Mouse (Mus musculus) liver, embryonic 12.5 days (tissue): ENCODE data around the gene Gpr62. TPM values are rescaled to one million over a fixed set of nuclear protein-coding genes. Genes with fewer than 3 reads are reported as not detected.
A peak's percentile ranks its signal among the peaks of the same experiment; 100 is the strongest.
"Not testable (repeated sequence)": the region's sequence is repeated elsewhere in the genome, so short reads cannot be mapped to it uniquely, and the experiment has no call there.

Source experiments
- ATAC-seq: fragments of 200-750 bp; cut with Nextera tagmentation; 2 replicates; pipeline ENCODE4 v1.8.0; 2017; ENCODE audit warnings: moderate number of reproducible peaks, mild to moderate bottlenecking, moderate library complexity
- H3K27ac ChIP-seq: fragments of 300-500 bp; sonication (generic); 2 replicates; pipeline ENCODE4 v1.5.1; 2016; ENCODE audit warnings: mild to moderate bottlenecking
- H3K27me3 ChIP-seq: fragments of 300-500 bp; sonication (generic); replicated peaks from 2 replicates; pipeline ENCODE4 v1.6.1; 2016; ENCODE audit warnings: mild to moderate bottlenecking, moderate library complexity
- H3K36me3 ChIP-seq: fragments of 300-500 bp; sonication (generic); 2 replicates; pipeline ENCODE4 v1.6.1; 2016; ENCODE audit warnings: mild to moderate bottlenecking, moderate library complexity
- H3K4me1 ChIP-seq: fragments of 300-500 bp; sonication (generic); 2 replicates; pipeline ENCODE4 v1.6.1; 2016
- H3K4me2 ChIP-seq: fragments of 300-500 bp; sonication (generic); 2 replicates; pipeline ENCODE4 v1.6.1; 2016; ENCODE audit warnings: mild to moderate bottlenecking, moderate library complexity
- H3K4me3 ChIP-seq: fragments of 300-500 bp; sonication (generic); 2 replicates; pipeline ENCODE4 v1.5.1; 2016; ENCODE audit warnings: mild to moderate bottlenecking, moderate library complexity
- H3K9ac ChIP-seq: fragments of 300-500 bp; sonication (generic); 2 replicates; pipeline ENCODE4 v1.6.1; 2016; ENCODE audit warnings: mild to moderate bottlenecking, moderate library complexity
- H3K9me3 ChIP-seq: fragments of 300-500 bp; sonication (generic); replicated peaks from 2 replicates; pipeline ENCODE4 v1.6.1; 2016; ENCODE audit warnings: mild to moderate bottlenecking, moderate library complexity
- WGBS: fragments of 180-500 bp; shearing (Covaris S2); methylation state at CpG from one replicate; pipeline ENCODE4 v1.1.7; 2016; ENCODE audit not compliant: insufficient replicate concordance; 5-methylcytosine and 5-hydroxymethylcytosine counted together
- polyA plus RNA-seq: library from polyadenylated mRNA; unstranded; fragments of >200 nt; fragmentation: Nextera tagmentation; extraction: Ambion mirVana; gene quantifications from 2 replicates; pipeline ENCODE4 v1.2.1, GENCODE M21; 2016

Gene Gpr62
- 0.10 and 0.19 TPM in 2 replicates for polyA plus RNA-seq

GRCm38 (mm10) chr9:106465571-106466200 is at the start of gene Gpr62:
Gene Gpr62, minus strand, starts transcription at chr9:106465938.
- peak within 1 kb of the TSS; percentile 58 for H3K4me3 ChIP-seq
- H3K4me1 ChIP-seq: peaks cover 15% of the 10 kb centered on the region
- H3K27me3 ChIP-seq: peaks cover 50% of the 10 kb centered on the region
- no peak within 1 kb of the TSS for H3K27ac ChIP-seq
- H3K36me3 ChIP-seq: peaks cover 26% of the 10 kb centered on the region
- H3K4me2 ChIP-seq: peak within 1 kb of the TSS; percentile 80
- peak within 1 kb of the TSS; percentile 41 for H3K9ac ChIP-seq
- ATAC-seq: no peak
- WGBS: 49% methylated on average over 26 of the region's 26 CpGs
- no peaks in the 10 kb centered on the region for H3K9me3 ChIP-seq

GRCm38 (mm10) chr9:106514273-106514672 is 48.5 kb upstream of the Gpr62 start, which contains the start of gene Iqcf5:
Gene Iqcf5, plus strand, starts transcription at chr9:106514573.
- Histone ChIP-seq H3K4me2 (no peak within 1 kb of the TSS), H3K9ac (no peak within 1 kb of the TSS), H3K36me3 (no peaks in the 10 kb centered on the region), H3K4me3 (no peak within 1 kb of the TSS), H3K4me1 (no peaks in the 10 kb centered on the region), H3K27me3 (no peaks in the 10 kb centered on the region), H3K27ac (no peak within 1 kb of the TSS), H3K9me3 (no peaks in the 10 kb centered on the region)
- ATAC-seq: no peak
- WGBS: 73% methylated on average over 4 of the region's 4 CpGs

- Histone ChIP-seq H3K4me1 (no peaks in the 10 kb centered on the region), H3K36me3 (no peaks in the 10 kb centered on the region), H3K4me2 (no peak overlapping the region), H3K9me3 (no peaks in the 10 kb centered on the region), H3K27ac (no peak overlapping the region), H3K9ac (no peak overlapping the region), H3K27me3 (no peaks in the 10 kb centered on the region), H3K4me3 (no peak overlapping the region)
- ATAC-seq: no peak
- WGBS: 66% methylated on average over 6 of the region's 6 CpGs
Measured at GRCm38 (mm10) chr9:106513566-106513965, 47.8 kb upstream of the Gpr62 start.

- Histone ChIP-seq H3K27me3 (no peaks in the 10 kb centered on the region), H3K27ac (no peak overlapping the region), H3K9ac (no peak overlapping the region), H3K36me3 (no peaks in the 10 kb centered on the region), H3K4me3 (no peak overlapping the region), H3K4me1 (no peaks in the 10 kb centered on the region), H3K9me3 (no peaks in the 10 kb centered on the region), H3K4me2 (no peak overlapping the region)
- 48% methylated on average over 13 of the region's 13 CpGs for WGBS
- no peak for ATAC-seq
Measured at GRCm38 (mm10) chr9:106512729-106513450, 47.2 kb upstream of the Gpr62 start.

GRCm38 (mm10) chr9:106509356-106509755 is 43.6 kb upstream of the Gpr62 start:
- 80% methylated on average over 10 of the region's 10 CpGs for WGBS
- Histone ChIP-seq H3K36me3 (no peaks in the 10 kb centered on the region), H3K9ac (no peak overlapping the region), H3K4me2 (no peak overlapping the region), H3K9me3 (no peaks in the 10 kb centered on the region), H3K27me3 (no peaks in the 10 kb centered on the region), H3K4me1 (no peaks in the 10 kb centered on the region), H3K27ac (no peak overlapping the region), H3K4me3 (no peak overlapping the region)
- ATAC-seq: no peak

GRCm38 (mm10) chr9:106504246-106504645 is 38.5 kb upstream of the Gpr62 start:
- no peaks in the 10 kb centered on the region for H3K27me3 ChIP-seq
- ATAC-seq: no peak
- H3K4me1 ChIP-seq: no peaks in the 10 kb centered on the region
- H3K36me3 ChIP-seq: no peaks in the 10 kb centered on the region
- no peak overlapping the region for H3K4me2 ChIP-seq
- no peak overlapping the region for H3K9ac ChIP-seq
- H3K9me3 ChIP-seq: no peaks in the 10 kb centered on the region
- 68% methylated on average over 6 of the region's 6 CpGs for WGBS
- no peak overlapping the region for H3K27ac ChIP-seq
- no peak overlapping the region for H3K4me3 ChIP-seq

- Histone ChIP-seq H3K9me3 (no peaks in the 10 kb centered on the region), H3K4me1 (no peaks in the 10 kb centered on the region), H3K27me3 (no peaks in the 10 kb centered on the region), H3K4me3 (no peak overlapping the region), H3K27ac (no peak overlapping the region), H3K36me3 (no peaks in the 10 kb centered on the region), H3K4me2 (no peak overlapping the region), H3K9ac (no peak overlapping the region)
- 80% methylated on average over 22 of the region's 22 CpGs for WGBS
- ATAC-seq: no peak
Measured at GRCm38 (mm10) chr9:106501846-106502245, 36.1 kb upstream of the Gpr62 start.

- no peaks in the 10 kb centered on the region for H3K36me3 ChIP-seq
- 84% methylated on average over 6 of the region's 6 CpGs for WGBS
- H3K9me3 ChIP-seq: no peaks in the 10 kb centered on the region
- H3K9ac ChIP-seq: no peak within 1 kb of the TSS
- H3K27me3 ChIP-seq: no peaks in the 10 kb centered on the region
- H3K4me3 ChIP-seq: no peak within 1 kb of the TSS
- no peak within 1 kb of the TSS for H3K27ac ChIP-seq
- no peak for ATAC-seq
- no peak within 1 kb of the TSS for H3K4me2 ChIP-seq
- H3K4me1 ChIP-seq: no peaks in the 10 kb centered on the region
Measured at GRCm38 (mm10) chr9:106499667-106500066, 33.9 kb upstream of the Gpr62 start, which contains the start of gene Iqcf1. Gene Iqcf1, plus strand, starts transcription at chr9:106499967.

- H3K9ac ChIP-seq, H3K4me3 ChIP-seq, H3K9me3 ChIP-seq, H3K4me1 ChIP-seq, H3K27ac ChIP-seq, H3K4me2 ChIP-seq, ATAC-seq, H3K27me3 ChIP-seq: not testable (repeated sequence)
- 76% methylated on average over 6 of the region's 6 CpGs for WGBS
- peaks cover 37% of the 10 kb centered on the region for H3K36me3 ChIP-seq
Measured at GRCm38 (mm10) chr9:106487602-106488001, 21.9 kb upstream of the Gpr62 start.

GRCm38 (mm10) chr9:106485076-106485475 is 19.3 kb upstream of the Gpr62 start:
- Histone ChIP-seq H3K4me3 (no peak overlapping the region), H3K36me3 (peaks cover 62% of the 10 kb centered on the region), H3K27ac (no peak overlapping the region), H3K27me3 (no peaks in the 10 kb centered on the region), H3K9me3 (no peaks in the 10 kb centered on the region), H3K9ac (no peak overlapping the region), H3K4me2 (no peak overlapping the region), H3K4me1 (no peaks in the 10 kb centered on the region)
- ATAC-seq: no peak
- WGBS: 74% methylated on average over 10 of the region's 10 CpGs

GRCm38 (mm10) chr9:106483606-106484005 is 17.9 kb upstream of the Gpr62 start:
- 85% methylated on average over 17 of the region's 17 CpGs for WGBS
- no peak for ATAC-seq

GRCm38 (mm10) chr9:106483136-106483535 is 17.4 kb upstream of the Gpr62 start:
- H3K27ac ChIP-seq: no peak overlapping the region
- peaks cover 6% of the 10 kb centered on the region for H3K4me1 ChIP-seq
- 91% methylated on average over 10 of the region's 10 CpGs for WGBS
- no peak overlapping the region for H3K4me2 ChIP-seq
- ATAC-seq: no peak
- H3K36me3 ChIP-seq: peaks cover 76% of the 10 kb centered on the region
- no peaks in the 10 kb centered on the region for H3K9me3 ChIP-seq
- no peaks in the 10 kb centered on the region for H3K27me3 ChIP-seq
- H3K4me3 ChIP-seq: no peak overlapping the region
- no peak overlapping the region for H3K9ac ChIP-seq

More at GRCm38 (mm10) chr9:106483606-106484005, 17.9 kb upstream of the Gpr62 start:
- no peaks in the 10 kb centered on the region for H3K9me3 ChIP-seq
- H3K4me3 ChIP-seq: no peak overlapping the region
- no peak overlapping the region for H3K4me2 ChIP-seq
- H3K9ac ChIP-seq: no peak overlapping the region
- H3K36me3 ChIP-seq: peaks cover 76% of the 10 kb centered on the region
- peaks cover under 1% of the 10 kb centered on the region for H3K4me1 ChIP-seq
- no peak overlapping the region for H3K27ac ChIP-seq
- H3K27me3 ChIP-seq: no peaks in the 10 kb centered on the region
